ENCODE assay signal across 7 mouse cellular contexts in genomic region chr4:118089939-118090338, GRCm38 (mm10). TPM values are rescaled to one million over a fixed set of nuclear protein-coding genes. Genes with fewer than 3 reads are reported as not detected.
DNase-seq lines count a peak whose midpoint lies in the region; ATAC-seq and TF ChIP-seq lines count a peak whose summit lies in the region.

No protein-coding gene starts in this region.

- TF ChIP-seq CTCF in testis, adult 2 months (IDR thresholded peaks at IDR 0.05; ENCODE audit: control insufficient read depth, insufficient read depth, insufficient replicate concordance, low read depth, low read length), result peak; percentile 73; the same call in 1 of the 2 replicates

- 36% methylated on average over 9 of the region's 9 CpGs for WGBS in liver, embryonic 11.5 days

- no peak overlapping the region for H3K4me3 ChIP-seq in liver, embryonic 11.5 days (ENCODE audit: low read depth, low read length)
- peak overlapping the region; percentile 59 for H3K4me3 ChIP-seq in testis, adult 2 months (ENCODE audit: control insufficient read depth, low read depth, low read length)

- H3K9me3 ChIP-seq in liver, embryonic 11.5 days (ENCODE audit: control insufficient read depth, low read length), result no peaks in the 10 kb centered on the region

- DNase-seq in liver (peak; percentile 50), R1 (ENCODE audit: low read depth, low spot score) (peak; percentile 76)
- DNase-seq in liver, embryonic 11.5 days (ENCODE audit: low spot score), result no peak
- peak; percentile 71 for DNase-seq in cerebellum, adult 9-10 months
- DNase-seq in induced T-regulatory cell, adult 2 months (ENCODE audit: low read depth), result peak; percentile 51
- peak; percentile 55 for DNase-seq in lung, postnatal 14 days

- no peak overlapping the region for H3K27ac ChIP-seq in liver, embryonic 11.5 days (ENCODE audit: low read depth, low read length)
- H3K27ac ChIP-seq in testis, adult 2 months (ENCODE audit: control insufficient read depth, insufficient read depth, low read depth, low read length), result no peak overlapping the region

- no peak for TF ChIP-seq POLR2A in testis, adult 2 months (IDR thresholded peaks at IDR 0.05; ENCODE audit: control insufficient read depth, low read depth, low read length)

- no peak overlapping the region for H3K9ac ChIP-seq in liver, embryonic 11.5 days (ENCODE audit: low read depth, low read length)

- ATAC-seq in liver, embryonic 11.5 days (replicated peaks; ENCODE audit: low FRiP score), result no peak

- H3K36me3 ChIP-seq in liver, embryonic 11.5 days (ENCODE audit: control insufficient read depth, insufficient read depth, low read length), result no peaks in the 10 kb centered on the region
- no peaks in the 10 kb centered on the region for H3K36me3 ChIP-seq in testis, adult 2 months (ENCODE audit: control insufficient read depth, insufficient read depth, low read length)

- no peaks in the 10 kb centered on the region for H3K27me3 ChIP-seq in liver, embryonic 11.5 days (replicated peaks; ENCODE audit: control insufficient read depth, insufficient read depth, low read length)
- H3K27me3 ChIP-seq in testis, adult 2 months (ENCODE audit: control insufficient read depth, insufficient read depth, low read length), result no peaks in the 10 kb centered on the region

- no peak overlapping the region for H3K4me2 ChIP-seq in liver, embryonic 11.5 days

- 0 out of 2 replicates have a peak, but pooled peaks cover 2% of the 10 kb centered on the region for H3K4me1 ChIP-seq in liver, embryonic 11.5 days (replicated peaks; ENCODE audit: control insufficient read depth, insufficient read depth, low read length)
- no peaks in the 10 kb centered on the region for H3K4me1 ChIP-seq in testis, adult 2 months (ENCODE audit: control insufficient read depth, insufficient read depth, low read length)

RNA-seq across cellular contexts. Expression of gene St3gal3, which starts 44.8 kb away (rescaled TPM):
- polyA plus RNA-seq in liver, embryonic 11.5 days (2014; fragmentation: Nextera tagmentation; extraction: Ambion mirVana), result 4.1 and 4.5 TPM in 2 replicates
- 3.4 and 4.4 TPM in 2 replicates for polyA plus RNA-seq in testis, adult 2 months (2012; rRNA removed)
